Mouse (Mus musculus): ENCODE data around the gene Rpl39.

The Rpl39 gene

GRCm38 (mm10) chrX:37063902-37064301 is 21.3 kb downstream of the Rpl39 start:
- peak; percentile 42 for DNase-seq

- DNase-seq, result peak; percentile 73
Observed at GRCm38 (mm10) chrX:37048890-37049823, 36.0 kb downstream of the Rpl39 start.

- peak; percentile 84 for DNase-seq
Observed at GRCm38 (mm10) chrX:37048066-37048889, 36.9 kb downstream of the Rpl39 start, which contains the start of gene Sowahd. Gene Sowahd (plus strand): TSS chrX:37048845.

GRCm38 (mm10) chrX:37042726-37043125 is 42.5 kb downstream of the Rpl39 start:
- DNase-seq, result peak; percentile 45

Measured in heart, adult 11 months (tissue).